Mouse (Mus musculus): ENCODE results near the gene Katnb1.

Katnb1 gene

GRCm38 (mm10) chr8:95141026-95141425 lies 60.0 kb downstream of the Katnb1 start:
- DNase-seq (ENCODE audit: low read depth): no peak

GRCm38 (mm10) chr8:95141469-95142074 lies 60.6 kb downstream of the Katnb1 start:
- no peak for DNase-seq (ENCODE audit: low read depth)

GRCm38 (mm10) chr8:95142075-95142831 lies 61.3 kb downstream of the Katnb1 start:
- peak; percentile 50 for DNase-seq (ENCODE audit: low read depth)

- DNase-seq (ENCODE audit: low read depth): no peak
Measured at GRCm38 (mm10) chr8:95142985-95143804, 62.2 kb downstream of the Katnb1 start.

GRCm38 (mm10) chr8:95143805-95144630 lies 63.0 kb downstream of the Katnb1 start:
- no peak for DNase-seq (ENCODE audit: low read depth)

- DNase-seq (ENCODE audit: low read depth): no peak
Measured at GRCm38 (mm10) chr8:95144631-95145015, 63.6 kb downstream of the Katnb1 start.

GRCm38 (mm10) chr8:95146044-95146745 lies 65.2 kb downstream of the Katnb1 start:
- no peak for DNase-seq (ENCODE audit: low read depth)

GRCm38 (mm10) chr8:95146846-95147245 lies 65.9 kb downstream of the Katnb1 start:
- DNase-seq (ENCODE audit: low read depth): no peak

- no peak for DNase-seq (ENCODE audit: low read depth)
Measured at GRCm38 (mm10) chr8:95149426-95149825, 68.4 kb downstream of the Katnb1 start.

- DNase-seq (ENCODE audit: low read depth): no peak
Measured at GRCm38 (mm10) chr8:95150608-95151007, 69.6 kb downstream of the Katnb1 start.
